Mouse (Mus musculus): ENCODE data around the gene Mad1l1.

The Mad1l1 gene

GRCm38 (mm10) chr5:140263754-140264749 is 57.3 kb downstream of the Mad1l1 start:
- peak; percentile 34 for DNase-seq (ENCODE audit: extremely low spot score)

GRCm38 (mm10) chr5:140262401-140262800 is 59.0 kb downstream of the Mad1l1 start:
- DNase-seq (ENCODE audit: extremely low spot score): no peak

GRCm38 (mm10) chr5:140261313-140261712 is 60.0 kb downstream of the Mad1l1 start:
- no peak for DNase-seq (ENCODE audit: extremely low spot score)

- no peak for DNase-seq (ENCODE audit: extremely low spot score)
Measured at GRCm38 (mm10) chr5:140258633-140259032, 62.7 kb downstream of the Mad1l1 start.

GRCm38 (mm10) chr5:140258035-140258434 is 63.3 kb downstream of the Mad1l1 start:
- no peak for DNase-seq (ENCODE audit: extremely low spot score)

- DNase-seq (ENCODE audit: extremely low spot score): no peak
Measured at GRCm38 (mm10) chr5:140257439-140257838, 63.9 kb downstream of the Mad1l1 start.

GRCm38 (mm10) chr5:140256685-140257084 is 64.7 kb downstream of the Mad1l1 start:
- DNase-seq (ENCODE audit: extremely low spot score): no peak

- no peak for DNase-seq (ENCODE audit: extremely low spot score)
Measured at GRCm38 (mm10) chr5:140255265-140255664, 66.1 kb downstream of the Mad1l1 start.

GRCm38 (mm10) chr5:140254656-140255055 is 66.7 kb downstream of the Mad1l1 start:
- DNase-seq (ENCODE audit: extremely low spot score): no peak

- DNase-seq (ENCODE audit: extremely low spot score): no peak
Measured at GRCm38 (mm10) chr5:140251989-140252388, 69.4 kb downstream of the Mad1l1 start.

GRCm38 (mm10) chr5:140250370-140250769 is 71.0 kb downstream of the Mad1l1 start:
- DNase-seq (ENCODE audit: extremely low spot score): no peak

GRCm38 (mm10) chr5:140249359-140250062 is 71.8 kb downstream of the Mad1l1 start:
- no peak for DNase-seq (ENCODE audit: extremely low spot score)

GRCm38 (mm10) chr5:140248101-140248500 is 73.3 kb downstream of the Mad1l1 start:
- DNase-seq (ENCODE audit: extremely low spot score): no peak

- no peak for DNase-seq (ENCODE audit: extremely low spot score)
Measured at GRCm38 (mm10) chr5:140240235-140240634, 81.1 kb downstream of the Mad1l1 start.

- no peak for DNase-seq (ENCODE audit: extremely low spot score)
Measured at GRCm38 (mm10) chr5:140238880-140239279, 82.5 kb downstream of the Mad1l1 start.

- DNase-seq (ENCODE audit: extremely low spot score): no peak
Measured at GRCm38 (mm10) chr5:140230818-140231217, 90.5 kb downstream of the Mad1l1 start.

GRCm38 (mm10) chr5:140228306-140228705 is 93.0 kb downstream of the Mad1l1 start:
- no peak for DNase-seq (ENCODE audit: extremely low spot score)

- no peak for DNase-seq (ENCODE audit: extremely low spot score)
Measured at GRCm38 (mm10) chr5:140226871-140227270, 94.5 kb downstream of the Mad1l1 start.

GRCm38 (mm10) chr5:140225881-140226280 is 95.5 kb downstream of the Mad1l1 start:
- DNase-seq (ENCODE audit: extremely low spot score): no peak

- no peak for DNase-seq (ENCODE audit: extremely low spot score)
Measured at GRCm38 (mm10) chr5:140225103-140225502, 96.2 kb downstream of the Mad1l1 start.

- DNase-seq (ENCODE audit: extremely low spot score): peak; percentile 9
Measured at GRCm38 (mm10) chr5:140223070-140224053, 98.0 kb downstream of the Mad1l1 start.
